Mouse (Mus musculus): ENCODE results near the gene Shc2.

- no peak for TF ChIP-seq POLR2A (IDR thresholded peaks at IDR 0.05; ENCODE audit: borderline replicate concordance, extremely low read depth, low read depth, low read length)
- TF ChIP-seq CTCF (IDR thresholded peaks at IDR 0.05; ENCODE audit: insufficient read depth, low read length): no peak
These were observed 43.6 kb downstream of the Shc2 start for GRCm38 (mm10) chr10:79594111-79594510.
